Mouse (Mus musculus): ENCODE data around the gene Dmwd.
"Not testable (repeated sequence)": the region's sequence is repeated elsewhere in the genome, so short reads cannot be mapped to it uniquely, and the experiment has no call there.

Dmwd gene

DNA sequence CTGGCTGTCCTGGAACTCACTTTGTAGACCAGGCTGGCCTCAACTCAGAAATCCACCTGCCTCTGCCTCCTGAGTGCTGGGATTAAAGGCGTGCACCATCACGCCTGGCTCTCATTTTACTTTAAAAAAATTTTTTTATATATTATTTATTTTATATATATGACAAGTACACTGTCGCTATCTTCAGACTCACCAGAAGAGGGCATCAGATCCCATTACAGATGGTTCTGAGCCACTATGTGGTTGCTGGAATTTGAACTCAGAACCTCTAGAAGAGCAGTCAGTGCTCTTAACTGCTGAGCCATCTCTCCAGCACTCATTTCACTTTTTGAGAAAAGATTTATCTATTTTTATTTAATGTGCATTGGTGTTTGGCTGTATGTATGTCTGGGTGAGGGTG, 5.0 kb upstream of the Dmwd start:
- not testable (repeated sequence) for DNase-seq (ENCODE audit: low spot score)

DNA sequence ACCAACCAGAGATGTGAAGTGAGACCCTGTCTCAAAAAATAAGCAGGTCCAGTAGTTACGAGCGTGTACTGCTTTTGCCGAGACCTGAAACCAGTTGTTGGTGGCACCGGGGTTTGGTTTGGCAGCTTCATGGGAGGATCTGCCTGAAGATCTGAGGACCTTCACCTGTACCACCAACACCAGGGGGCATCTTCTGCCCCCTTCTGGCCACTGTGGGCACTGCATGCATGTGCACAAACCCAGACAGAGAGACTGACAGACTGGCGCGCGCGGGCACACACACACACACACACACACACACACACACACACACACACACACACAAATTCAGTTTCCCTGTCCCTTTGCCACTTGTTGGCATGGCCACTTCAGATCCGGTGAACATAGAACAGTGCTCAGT, 2.5 kb upstream of the Dmwd start:
- DNase-seq (ENCODE audit: low spot score) = no peak

DNA sequence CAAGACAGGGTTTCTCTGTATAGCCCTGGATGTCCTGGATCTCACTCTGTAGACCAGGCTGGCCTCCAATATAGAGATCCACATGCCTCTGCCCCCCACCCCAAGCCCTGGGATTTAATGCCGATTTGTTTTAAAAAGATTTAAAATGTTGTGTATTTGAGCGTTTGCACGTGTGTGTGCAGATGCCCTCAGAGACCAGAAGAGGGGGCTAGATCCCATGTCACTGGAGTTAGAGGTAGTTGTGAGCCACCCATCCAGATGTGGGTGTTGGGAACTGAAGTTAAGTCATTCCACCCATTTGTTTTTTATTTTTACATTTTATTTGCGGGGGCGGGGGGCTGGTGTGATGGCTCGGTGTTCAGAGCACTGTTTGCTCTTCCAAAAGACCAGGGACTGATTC, 1.5 kb upstream of the Dmwd start:
- DNase-seq (ENCODE audit: low spot score) = no peak

DNA sequence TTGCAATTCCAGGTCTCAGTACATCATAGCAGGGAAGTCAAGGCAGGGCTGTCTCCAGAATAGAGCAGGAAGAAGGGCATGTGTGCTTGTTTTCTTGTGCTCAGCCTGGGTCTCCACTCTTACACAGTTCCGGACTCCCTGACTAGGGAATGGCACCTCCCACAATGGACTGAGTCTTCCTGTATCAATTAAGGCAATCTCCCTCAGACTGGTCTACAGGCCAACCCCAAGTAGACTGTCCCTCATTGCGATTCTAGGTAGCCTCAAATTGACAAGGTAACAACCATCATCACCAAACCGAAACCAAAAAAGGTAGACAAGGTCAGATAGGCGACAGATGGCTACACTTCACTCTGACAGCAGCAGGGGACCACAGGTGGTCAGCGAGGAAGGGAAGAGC, 796 bp upstream of the Dmwd start:
- DNase-seq (ENCODE audit: low spot score) = no peak

DNA sequence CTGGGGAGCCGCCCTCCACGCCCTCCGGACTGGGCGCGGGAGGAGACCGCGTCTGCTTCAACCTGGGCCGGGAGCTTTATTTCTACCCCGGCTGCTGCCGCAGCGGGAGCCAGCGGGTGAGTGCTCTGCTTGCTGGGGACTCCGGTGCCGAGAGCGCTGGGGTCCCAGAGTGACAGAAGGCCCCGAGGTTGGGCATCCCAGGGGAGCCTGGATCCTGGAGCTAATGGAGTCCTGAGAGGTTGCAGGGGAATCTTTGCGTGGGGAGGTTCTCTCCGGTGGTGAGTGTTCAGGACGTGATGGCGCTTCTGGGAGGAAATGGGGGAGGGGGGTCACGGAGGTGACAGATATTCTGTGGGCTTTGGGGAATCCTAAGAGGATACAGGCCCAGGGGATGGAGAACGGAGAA, 562 bp downstream of the Dmwd start:
- no peak for DNase-seq (ENCODE audit: low spot score)

DNA sequence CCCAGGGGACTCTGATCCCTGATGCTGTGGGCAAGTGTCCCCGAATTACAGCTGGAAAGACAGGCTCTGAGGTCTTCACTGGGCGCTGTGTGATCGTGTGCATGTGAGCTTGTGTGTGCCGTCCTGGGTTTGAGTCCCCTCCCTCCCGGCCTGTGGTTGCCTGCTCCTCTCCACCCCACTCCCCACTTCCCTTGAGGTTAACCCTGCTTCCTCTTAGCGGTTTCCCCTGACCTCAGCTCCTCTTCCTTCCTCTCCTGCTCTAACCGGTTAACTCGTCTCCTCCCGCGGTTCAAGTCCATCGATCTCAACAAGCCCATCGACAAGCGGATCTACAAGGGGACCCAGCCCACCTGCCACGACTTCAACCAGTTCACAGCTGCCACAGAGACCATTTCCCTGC, 1.7 kb downstream of the Dmwd start:
- no peak for DNase-seq (ENCODE audit: low spot score)

DNA sequence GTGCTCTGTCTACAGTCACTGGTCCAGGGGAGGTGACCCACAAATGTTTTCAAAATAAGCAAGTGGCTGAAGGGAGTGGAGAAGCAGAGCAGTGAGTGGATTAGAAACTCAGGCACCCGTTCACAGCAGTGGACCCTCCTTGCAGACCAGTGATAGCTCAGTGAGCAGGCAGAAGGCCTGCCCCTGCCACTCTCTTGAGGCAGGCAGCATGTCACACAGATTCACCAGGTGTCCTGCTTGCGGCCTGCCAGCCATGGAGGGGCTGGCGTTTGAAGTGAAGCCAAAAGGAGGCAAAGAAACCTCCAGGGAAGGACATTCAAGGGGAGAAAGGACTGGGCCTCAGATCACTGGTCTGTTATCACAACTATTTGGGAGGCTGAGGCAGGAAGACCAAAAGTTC, 2.7 kb downstream of the Dmwd start:
- DNase-seq (ENCODE audit: low spot score) = no peak

DNA sequence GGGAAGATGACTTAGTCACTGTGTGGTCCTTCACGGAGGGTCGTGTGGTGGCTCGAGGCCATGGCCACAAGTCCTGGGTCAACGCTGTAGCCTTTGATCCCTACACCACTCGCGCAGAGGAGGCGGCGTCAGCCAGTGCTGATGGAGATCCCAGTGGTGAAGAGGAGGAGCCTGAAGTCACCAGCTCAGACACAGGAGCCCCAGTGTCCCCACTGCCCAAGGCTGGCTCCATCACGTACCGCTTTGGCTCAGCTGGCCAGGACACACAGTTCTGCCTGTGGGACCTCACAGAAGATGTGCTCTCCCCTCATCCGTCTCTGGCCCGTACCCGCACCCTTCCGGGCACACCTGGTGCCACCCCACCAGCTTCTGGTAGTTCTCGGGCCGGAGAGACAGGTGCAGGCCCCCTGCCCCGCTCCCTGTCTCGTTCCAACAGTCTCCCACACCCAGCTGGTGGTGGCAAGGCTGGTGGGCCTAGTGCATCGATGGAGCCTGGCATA, 4.5 kb downstream of the Dmwd start:
- peak; percentile 57 for DNase-seq (ENCODE audit: low spot score)

DNA sequence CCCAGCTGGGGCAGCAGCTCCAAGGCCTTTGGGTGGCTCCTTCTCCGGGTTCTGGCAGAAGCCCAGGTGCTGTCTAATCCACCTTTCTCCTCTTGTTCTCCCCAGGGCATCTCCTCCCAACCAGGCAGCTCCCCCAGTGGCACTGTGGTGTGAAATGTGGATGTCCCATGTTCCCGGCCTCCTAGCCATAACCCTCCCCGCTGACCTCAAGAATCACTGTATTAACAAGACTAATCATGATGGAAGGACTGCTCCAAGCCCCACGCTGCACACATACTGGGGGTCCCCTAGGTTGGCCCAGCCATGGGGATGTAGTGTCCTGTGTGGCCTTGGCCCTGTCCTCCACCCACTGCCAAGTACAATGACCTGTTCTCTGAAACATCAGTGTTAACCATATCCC, 6.1 kb downstream of the Dmwd start:
- DNase-seq (ENCODE audit: low spot score) = no peak

DNA sequence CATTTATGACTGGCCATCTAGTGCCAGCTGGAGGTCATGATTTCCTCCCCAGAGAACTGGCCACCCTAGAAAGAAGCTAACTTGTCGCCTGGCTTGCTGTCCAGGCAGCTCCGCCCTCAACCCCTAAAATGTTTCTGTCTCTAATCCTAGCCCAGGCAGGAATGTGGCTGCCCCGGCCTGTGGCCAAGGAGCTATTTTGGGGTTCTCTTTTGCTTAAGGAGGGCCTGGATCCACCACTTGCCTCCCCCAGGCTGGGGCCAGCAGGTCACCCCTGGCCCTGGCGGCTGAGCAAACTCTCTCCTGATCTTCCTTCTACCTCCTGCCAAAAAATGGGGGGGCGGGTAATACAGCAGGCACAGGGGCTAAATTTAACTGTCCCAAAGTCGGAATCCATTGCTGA, 7.1 kb downstream of the Dmwd start:
- DNase-seq (ENCODE audit: low spot score) = no peak

DNA sequence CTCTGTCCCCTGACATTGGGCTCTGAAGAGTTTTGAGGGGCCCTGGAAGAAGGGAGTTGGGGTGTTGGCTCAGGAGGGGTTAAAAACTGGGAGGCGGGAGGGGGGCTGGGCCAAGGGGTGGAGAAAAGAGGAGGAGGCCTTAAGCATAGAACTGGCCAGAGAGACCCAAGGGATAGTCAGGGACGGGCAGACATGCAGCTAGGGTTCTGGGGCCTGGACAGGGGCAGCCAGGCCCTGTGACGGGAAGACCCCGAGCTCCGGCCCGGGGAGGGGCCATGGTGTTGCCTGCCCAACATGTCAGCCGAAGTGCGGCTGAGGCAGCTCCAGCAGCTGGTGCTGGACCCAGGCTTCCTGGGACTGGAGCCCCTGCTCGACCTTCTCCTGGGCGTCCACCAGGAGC, 7.7 kb downstream of the Dmwd start, which contains the start of gene Dmpk:
Dmpk (plus strand) TSS at position 149 of the 400 bp plus-strand sequence.
- no peak for DNase-seq (ENCODE audit: low spot score)

DNA sequence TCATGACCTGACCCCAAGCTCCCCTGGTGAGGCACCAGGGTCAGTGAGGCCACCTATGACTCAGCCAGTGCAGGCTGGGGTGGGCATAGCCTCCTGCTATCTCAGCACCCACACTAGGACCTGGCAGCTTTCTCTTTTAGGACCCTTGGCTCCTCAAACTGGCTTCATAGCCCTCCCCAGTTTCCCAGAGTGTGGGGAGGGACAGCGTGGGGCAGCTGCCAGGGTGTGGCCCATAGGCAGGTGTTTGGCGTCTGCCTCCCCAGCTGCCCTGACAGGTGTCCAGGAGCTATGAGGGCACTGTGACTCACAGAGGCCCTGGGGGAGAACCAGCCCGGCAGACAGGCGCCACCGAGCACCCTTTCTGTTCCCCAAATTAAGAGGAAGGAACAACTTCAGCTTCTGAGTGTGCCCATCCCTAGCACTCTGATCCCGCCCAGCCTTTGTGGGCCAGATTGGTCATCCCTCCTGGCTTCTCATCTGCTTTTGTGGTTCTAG, 8.3 kb downstream of the Dmwd start:
- DNase-seq (ENCODE audit: low spot score) = no peak

DNA sequence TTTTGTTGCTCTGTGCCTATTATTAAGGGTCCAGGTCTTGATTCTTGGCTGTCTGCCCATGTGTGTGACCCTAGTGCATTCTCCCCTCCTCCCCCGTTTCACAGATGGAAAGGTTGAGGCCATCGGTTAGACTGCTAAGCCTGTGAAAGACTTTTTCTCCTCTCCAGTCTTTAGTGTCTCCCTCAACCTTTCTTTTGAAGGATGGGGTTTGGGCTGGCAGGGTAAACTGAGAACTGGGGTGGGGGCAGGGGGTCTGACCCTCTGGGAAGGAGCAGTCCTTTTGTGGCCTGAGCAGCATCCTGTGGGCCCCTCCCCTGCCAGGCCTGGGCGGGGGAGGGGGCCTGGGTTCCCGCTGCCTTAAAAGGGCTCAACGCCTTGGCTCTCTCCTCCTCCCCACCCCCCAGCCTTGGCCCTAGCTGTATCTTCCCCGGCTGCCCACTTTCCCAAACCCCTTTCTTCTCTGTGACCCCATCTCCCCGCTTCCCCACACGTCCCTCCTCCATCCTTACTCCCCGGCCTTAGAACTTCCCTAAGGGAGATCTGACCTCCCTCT, 9.0 kb downstream of the Dmwd start:
- DNase-seq (ENCODE audit: low spot score) = no peak

DNA sequence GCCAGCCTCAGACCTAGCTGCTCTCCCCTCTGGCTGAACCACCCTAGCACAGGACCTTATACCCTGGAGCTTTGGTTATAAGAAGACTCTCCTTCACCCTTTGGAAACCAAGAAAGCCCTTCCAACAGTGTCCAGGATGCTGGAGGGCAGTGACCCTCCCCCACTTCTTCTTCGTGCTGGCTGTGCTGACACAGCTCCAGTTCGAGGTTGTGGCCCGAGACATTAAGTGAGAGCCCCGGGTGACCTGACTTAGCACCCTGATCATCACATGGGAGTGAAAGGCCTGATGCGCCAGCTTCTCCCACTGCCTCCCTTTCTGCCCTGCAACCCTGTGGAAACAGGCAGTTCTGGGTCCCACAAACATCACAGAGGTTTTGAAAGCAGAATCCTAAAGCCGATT, 9.5 kb downstream of the Dmwd start:
- no peak for DNase-seq (ENCODE audit: low spot score)

DNA sequence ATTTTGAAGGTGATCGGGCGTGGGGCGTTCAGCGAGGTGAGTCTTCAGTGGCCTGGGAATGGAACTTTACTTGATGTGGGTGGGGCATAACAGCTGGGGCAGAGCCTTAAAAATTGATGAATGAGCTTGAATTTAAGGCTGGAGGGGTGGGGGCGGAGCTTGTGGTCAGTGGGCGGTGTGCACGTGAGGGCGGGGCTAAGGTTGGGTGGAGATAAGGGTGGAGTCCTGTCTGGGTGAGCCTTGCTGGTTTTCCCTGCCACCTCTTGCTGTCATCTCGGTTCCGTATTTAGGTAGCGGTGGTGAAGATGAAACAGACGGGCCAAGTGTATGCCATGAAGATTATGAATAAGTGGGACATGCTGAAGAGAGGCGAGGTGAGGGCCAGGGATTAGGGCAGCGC, 10.0 kb downstream of the Dmwd start:
- no peak for DNase-seq (ENCODE audit: low spot score)

DNA sequence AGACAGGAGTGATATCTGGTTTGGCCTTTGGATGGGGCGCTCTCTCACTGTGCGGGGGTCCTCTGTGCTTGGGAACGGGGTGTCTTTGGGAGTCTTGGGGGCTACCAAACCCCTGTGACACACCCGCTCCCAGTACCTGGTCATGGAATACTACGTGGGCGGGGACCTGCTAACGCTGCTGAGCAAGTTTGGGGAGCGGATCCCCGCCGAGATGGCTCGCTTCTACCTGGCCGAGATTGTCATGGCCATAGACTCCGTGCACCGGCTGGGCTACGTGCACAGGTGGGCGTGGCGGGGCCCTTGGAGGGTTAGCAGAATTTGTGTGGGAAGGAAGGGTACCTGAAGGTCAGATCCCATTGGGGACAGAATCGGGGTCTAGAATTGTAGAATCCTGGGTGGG, 10.7 kb downstream of the Dmwd start:
- DNase-seq (ENCODE audit: low spot score) = no peak

DNA sequence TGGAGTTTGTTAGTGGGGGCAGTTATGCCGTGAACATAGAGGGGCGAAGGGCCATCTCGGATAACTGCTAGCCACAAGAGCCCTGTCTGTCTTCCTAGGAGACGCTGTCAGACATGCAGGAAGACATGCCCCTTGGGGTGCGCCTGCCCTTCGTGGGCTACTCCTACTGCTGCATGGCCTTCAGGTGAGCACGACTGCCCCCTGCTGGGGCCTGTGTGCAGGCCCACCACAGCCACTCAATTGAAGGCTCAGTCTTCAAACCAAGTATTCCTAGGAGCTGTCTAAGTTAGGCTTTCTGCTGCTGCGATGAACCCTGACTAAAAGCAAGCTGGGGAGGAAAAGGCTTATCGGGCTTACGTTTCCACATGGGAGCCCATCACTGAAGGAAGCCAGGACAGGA, 12.8 kb downstream of the Dmwd start:
- DNase-seq (ENCODE audit: low spot score) = peak; percentile 69

DNA sequence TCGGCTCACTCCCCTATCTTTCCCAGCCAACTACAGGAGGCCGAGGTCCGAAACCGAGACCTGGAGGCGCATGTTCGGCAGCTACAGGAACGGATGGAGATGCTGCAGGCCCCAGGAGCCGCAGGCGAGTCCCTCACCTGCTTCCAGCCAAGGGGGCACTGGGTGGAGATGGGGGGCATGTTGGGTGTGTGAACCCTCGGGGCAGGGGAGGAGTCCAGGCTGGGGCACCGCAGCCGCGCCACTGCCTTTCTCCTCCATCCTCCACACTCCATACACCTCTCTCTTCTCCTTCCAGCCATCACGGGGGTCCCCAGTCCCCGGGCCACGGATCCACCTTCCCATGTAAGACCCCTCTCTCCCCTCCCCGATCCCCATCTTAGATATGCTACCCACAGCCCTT, 15.9 kb downstream of the Dmwd start:
- DNase-seq (ENCODE audit: low spot score) = no peak

DNA sequence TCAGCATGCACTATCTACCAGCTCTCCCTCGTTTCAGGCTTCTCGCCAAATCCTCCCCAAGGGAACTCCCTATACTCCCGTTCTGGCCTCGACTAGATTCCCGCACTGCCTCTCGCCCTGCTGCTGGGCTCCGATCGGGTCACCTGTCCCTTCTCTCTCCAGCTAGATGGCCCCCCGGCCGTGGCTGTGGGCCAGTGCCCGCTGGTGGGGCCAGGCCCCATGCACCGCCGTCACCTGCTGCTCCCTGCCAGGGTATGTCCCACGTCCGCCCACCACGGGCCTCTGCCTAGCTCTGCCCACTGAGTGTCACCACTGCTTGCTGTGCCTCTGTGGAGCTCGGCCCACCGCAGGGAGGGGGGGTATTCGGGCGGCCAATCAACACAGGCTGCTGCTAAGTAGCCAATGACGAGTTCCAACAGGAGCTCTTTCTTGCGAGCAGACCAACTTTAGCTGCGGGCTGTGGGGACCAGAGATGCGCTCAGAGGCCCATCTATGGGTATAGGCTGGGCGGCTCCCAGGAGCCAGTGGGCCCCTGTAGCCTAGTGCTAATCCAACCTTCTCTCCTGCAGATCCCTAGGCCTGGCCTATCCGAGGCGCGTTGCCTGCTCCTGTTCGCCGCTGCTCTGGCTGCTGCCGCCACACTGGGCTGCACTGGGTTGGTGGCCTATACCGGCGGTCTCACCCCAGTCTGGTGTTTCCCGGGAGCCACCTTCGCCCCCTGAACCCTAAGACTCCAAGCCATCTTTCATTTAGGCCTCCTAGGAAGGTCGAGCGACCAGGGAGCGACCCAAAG, 16.6 kb downstream of the Dmwd start:
- DNase-seq (ENCODE audit: low spot score) = peak; percentile 45

DNA sequence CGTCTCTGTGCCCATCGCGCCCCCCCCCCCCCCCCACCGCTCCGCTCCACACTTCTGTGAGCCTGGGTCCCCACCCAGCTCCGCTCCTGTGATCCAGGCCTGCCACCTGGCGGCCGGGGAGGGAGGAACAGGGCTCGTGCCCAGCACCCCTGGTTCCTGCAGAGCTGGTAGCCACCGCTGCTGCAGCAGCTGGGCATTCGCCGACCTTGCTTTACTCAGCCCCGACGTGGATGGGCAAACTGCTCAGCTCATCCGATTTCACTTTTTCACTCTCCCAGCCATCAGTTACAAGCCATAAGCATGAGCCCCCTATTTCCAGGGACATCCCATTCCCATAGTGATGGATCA, 17.1 kb downstream of the Dmwd start:
- DNase-seq (ENCODE audit: low spot score) = peak; percentile 82

DNA sequence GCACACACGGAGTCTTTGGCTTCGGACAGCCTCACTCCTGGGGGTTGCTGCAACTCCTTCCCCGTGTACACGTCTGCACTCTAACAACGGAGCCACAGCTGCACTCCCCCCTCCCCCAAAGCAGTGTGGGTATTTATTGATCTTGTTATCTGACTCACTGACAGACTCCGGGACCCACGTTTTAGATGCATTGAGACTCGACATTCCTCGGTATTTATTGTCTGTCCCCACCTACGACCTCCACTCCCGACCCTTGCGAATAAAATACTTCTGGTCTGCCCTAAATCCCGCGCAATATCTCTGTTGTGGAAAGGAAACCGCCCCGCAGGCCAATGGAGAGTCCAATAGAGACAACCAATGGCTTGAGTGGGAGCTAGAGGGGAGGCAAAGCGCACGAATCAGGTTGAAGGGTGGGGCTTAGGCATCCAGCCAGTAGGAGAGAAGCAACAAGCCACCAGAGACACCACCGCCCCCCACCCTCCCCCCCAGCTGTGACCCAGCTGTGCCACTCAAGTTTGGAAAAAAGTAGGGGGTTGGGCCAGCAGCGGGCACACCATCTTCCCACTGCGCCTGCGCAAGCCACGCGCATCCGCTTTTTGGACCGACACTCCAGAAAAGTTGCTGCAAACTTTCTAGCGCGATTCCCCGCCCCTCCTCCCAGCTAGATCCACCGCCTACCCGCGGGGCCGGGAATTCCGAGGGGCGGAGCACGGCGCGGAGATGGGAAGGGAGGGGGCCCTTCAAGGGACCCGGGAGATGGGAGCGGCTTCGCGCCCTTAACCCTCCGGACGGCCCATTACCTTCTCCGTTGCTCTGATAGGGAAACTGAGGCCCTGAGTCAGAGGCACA, 17.7 kb downstream of the Dmwd start:
- peak; percentile 80 for DNase-seq (ENCODE audit: low spot score)

DNA sequence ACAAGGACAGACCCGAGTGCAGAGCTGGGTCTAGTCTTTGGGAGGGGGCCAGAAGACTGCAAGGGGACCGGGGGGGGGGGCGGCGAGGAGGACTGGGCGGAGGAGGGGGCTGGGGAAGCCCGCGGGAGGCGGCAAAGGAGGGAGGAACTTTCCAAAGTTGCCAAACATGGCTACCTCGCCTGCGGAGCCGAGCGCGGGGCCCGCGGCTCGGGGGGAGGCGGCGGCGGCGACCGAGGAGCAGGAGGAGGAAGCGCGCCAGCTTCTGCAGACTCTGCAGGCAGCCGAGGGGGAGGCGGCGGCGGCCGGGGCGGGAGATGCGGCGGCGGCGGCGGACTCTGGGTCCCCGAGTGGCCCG, 18.4 kb downstream of the Dmwd start, which contains the start of gene Six5:
Six5 (plus strand) TSS at position 124 of the 355 bp plus-strand sequence.
- no peak for DNase-seq (ENCODE audit: low spot score)
